ENCODE assay signal across 23 mouse cellular contexts in genomic region chr4:43743099-43743498, GRCm38 (mm10). TPM values are rescaled to one million over a fixed set of nuclear protein-coding genes. Genes with fewer than 3 reads are reported as not detected.
DNase-seq lines count a peak whose midpoint lies in the region; ATAC-seq and TF ChIP-seq lines count a peak whose summit lies in the region.
"Had no signal": no experiment of that assay in that cellular context is flagged by ENCODE, and none has a peak within 500 bp of the region (broad histone marks: within the 10 kb centered on the region; RNA-seq: fewer than 3 reads in every experiment).

No protein-coding gene starts in this region.

- no peaks in the 10 kb centered on the region for H3K27me3 ChIP-seq in heart, embryonic 13.5 days (replicated peaks)
- no peaks in the 10 kb centered on the region for H3K27me3 ChIP-seq in stomach, postnatal 0 days (ENCODE audit: control insufficient read depth, insufficient read depth, low read length)
- H3K27me3 ChIP-seq: liver, embryonic 15.5 days had no signal

- no peaks in the 10 kb centered on the region for H3K36me3 ChIP-seq in heart, embryonic 13.5 days
- no peaks in the 10 kb centered on the region for H3K36me3 ChIP-seq in stomach, postnatal 0 days (ENCODE audit: control insufficient read depth, insufficient read depth, low read length)
- H3K36me3 ChIP-seq: liver, embryonic 15.5 days had no signal

- H3K9me3 ChIP-seq in heart, embryonic 13.5 days, result no peaks in the 10 kb centered on the region
- no peaks in the 10 kb centered on the region for H3K9me3 ChIP-seq in stomach, postnatal 0 days (ENCODE audit: control insufficient read depth, low read length)
- H3K9me3 ChIP-seq: liver, embryonic 15.5 days; megakaryocyte, embryonic 14.5 days had no signal

- peak; percentile 73 for TF ChIP-seq CTCF in stomach, postnatal 0 days (IDR thresholded peaks at IDR 0.05; ENCODE audit: low read depth)

- H3K4me2 ChIP-seq in heart, embryonic 13.5 days, result no peak overlapping the region
- H3K4me2 ChIP-seq in stomach, postnatal 0 days (replicated peaks; ENCODE audit: low read depth), result no peak overlapping the region
- H3K4me2 ChIP-seq: liver, embryonic 15.5 days had no signal

- 0 out of 2 replicates have a peak overlapping the region, but pooled peaks have one; percentile 16 for H3K9ac ChIP-seq in heart, embryonic 13.5 days
- H3K9ac ChIP-seq in stomach, postnatal 0 days (ENCODE audit: low read length), result no peak overlapping the region
- H3K9ac ChIP-seq: liver, embryonic 15.5 days had no signal

- TF ChIP-seq EP300 in stomach, postnatal 0 days (optimal IDR thresholded peaks at IDR 0.05), result no peak

- H3K4me3 ChIP-seq in heart, embryonic 13.5 days, result no peak overlapping the region
- no peak overlapping the region for H3K4me3 ChIP-seq in stomach, postnatal 0 days (ENCODE audit: low read depth, low read length)
- H3K4me3 ChIP-seq: liver, embryonic 15.5 days; megakaryocyte, embryonic 14.5 days had no signal

- no peak for DNase-seq in heart, adult 11 months
- DNase-seq in kidney, postnatal 4 days, result peak; percentile 40 to 50
- DNase-seq in kidney, adult 9 months, result no peak
- DNase-seq in lung, postnatal 14 days, result peak; percentile 34
- no peak for DNase-seq in lung, adult 18-20 months
- DNase-seq in stomach, postnatal 0 days (ENCODE audit: low spot score), result no peak
- DNase-seq in frontal cortex, postnatal 10 days (ENCODE audit: low spot score in 2 of 2), result no peak
- DNase-seq: cerebellum, adult 9-11 months; right cerebral cortex, adult 18-20 months; thymus, postnatal 14 days had no signal

- no peak overlapping the region for H3K27ac ChIP-seq in heart, embryonic 13.5 days (replicated peaks)
- H3K27ac ChIP-seq in stomach, postnatal 0 days (replicated peaks), result no peak overlapping the region
- H3K27ac ChIP-seq: liver, embryonic 15.5 days had no signal

- 3% methylated on average over 1 of the region's 1 CpGs for WGBS in heart, embryonic 13.5 days
- WGBS in stomach, postnatal 0 days, result 33% methylated on average over 1 of the region's 1 CpGs

- ATAC-seq in heart, embryonic 13.5 days (ENCODE audit: extremely low read depth, insufficient number of reproducible peaks, low FRiP score, low TSS enrichment), result no peak
- no peak for ATAC-seq in stomach, postnatal 0 days (ENCODE audit: low FRiP score, low TSS enrichment)
- ATAC-seq: midbrain, embryonic 16.5 days had no signal

- H3K4me1 ChIP-seq in heart, embryonic 13.5 days, result peaks cover 7% of the 10 kb centered on the region
- H3K4me1 ChIP-seq in stomach, postnatal 0 days (replicated peaks; ENCODE audit: control insufficient read depth, insufficient read depth), result no peaks in the 10 kb centered on the region; the same call in 1 of the 2 replicates
- H3K4me1 ChIP-seq: liver, embryonic 15.5 days had no signal

RNA-seq across cellular contexts. Expression of gene Spaar, which starts 13.3 kb away (rescaled TPM):
- 0.21 and 0.43 TPM in 2 replicates for polyA plus RNA-seq in heart, embryonic 13.5 days (2015; fragmentation: Nextera tagmentation; extraction: Ambion mirVana)
- 0.27 and 0.30 TPM in 2 replicates for polyA plus RNA-seq in stomach, postnatal 0 days (2015; fragmentation: Nextera tagmentation; extraction: Ambion mirVana)

RNA-seq across cellular contexts. Expression of gene Hrct1, which starts 16.1 kb away (rescaled TPM):
- 0.78 and 1.1 TPM in 2 replicates for polyA plus RNA-seq in heart, embryonic 13.5 days (2015; fragmentation: Nextera tagmentation; extraction: Ambion mirVana)
- polyA plus RNA-seq in stomach, postnatal 0 days (2015; fragmentation: Nextera tagmentation; extraction: Ambion mirVana), result 6.1 and 7.8 TPM in 2 replicates

RNA-seq across cellular contexts. Expression of gene Olfr159, which starts 27.7 kb away (rescaled TPM):
- not detected in 2 replicates for polyA plus RNA-seq in heart, embryonic 13.5 days (2015; fragmentation: Nextera tagmentation; extraction: Ambion mirVana)
- not detected in 2 replicates for polyA plus RNA-seq in stomach, postnatal 0 days (2015; fragmentation: Nextera tagmentation; extraction: Ambion mirVana)
- polyA plus RNA-seq: C2C12; embryonic facial prominence, embryonic 14.5 days; gonadal fat pad, adult 2 months; heart, embryonic 16.5 days; hindbrain, embryonic 11.5 days; intestine, embryonic 14.5 days; limb, embryonic 11.5 days; liver, embryonic 15.5 days; midbrain, embryonic 16.5 days; small intestine, adult 2 months; stomach, embryonic 16.5 days had no signal

RNA-seq across cellular contexts. Expression of gene Olfr71, which starts 33.0 kb away (rescaled TPM):
- polyA plus RNA-seq in heart, embryonic 13.5 days (2015; fragmentation: Nextera tagmentation; extraction: Ambion mirVana), result not detected in 2 replicates
- polyA plus RNA-seq in stomach, postnatal 0 days (2015; fragmentation: Nextera tagmentation; extraction: Ambion mirVana), result not detected in 2 replicates
- polyA plus RNA-seq: C2C12; gonadal fat pad, adult 2 months; heart, embryonic 16.5 days; hindbrain, embryonic 11.5 days; intestine, embryonic 14.5 days; limb, embryonic 11.5 days; liver, embryonic 15.5 days; small intestine, adult 2 months; stomach, embryonic 16.5 days had no signal

RNA-seq across cellular contexts. Expression of gene Olfr70, which starts 42.5 kb away (rescaled TPM):
- not detected in 2 replicates for polyA plus RNA-seq in heart, embryonic 13.5 days (2015; fragmentation: Nextera tagmentation; extraction: Ambion mirVana)
- polyA plus RNA-seq in stomach, postnatal 0 days (2015; fragmentation: Nextera tagmentation; extraction: Ambion mirVana), result not detected in 2 replicates
- polyA plus RNA-seq: C2C12; embryonic facial prominence, embryonic 14.5 days; gonadal fat pad, adult 2 months; heart, embryonic 16.5 days; hindbrain, embryonic 11.5 days; intestine, embryonic 14.5 days; limb, embryonic 11.5 days; liver, embryonic 15.5 days; midbrain, embryonic 16.5 days; small intestine, adult 2 months; stomach, embryonic 16.5 days had no signal

Comparison
In these comparisons a context has a peak if more than half of its experiments do, and no peak if none do; other contexts are left out.
1. DNase-seq: peak in kidney, postnatal 4 days (2 of 2) and lung, postnatal 14 days (single experiment); none in heart, adult 11 months (single experiment), kidney, adult 9 months (single experiment), lung, adult 18-20 months (0 of 2), stomach, postnatal 0 days (single experiment) and frontal cortex, postnatal 10 days (0 of 2).